Mouse (Mus musculus) neutrophil, adult 5-6 weeks (primary cell): ENCODE measurements at regions not wholly inside any gene's neighbourhood (a gene's known extent, or its start where the extent isn't known, plus 50 kb on each side); places are given as distances from the start of the nearest gene placed in this dataset.
"Not testable (repeated sequence)": the region's sequence is repeated elsewhere in the genome, so short reads cannot be mapped to it uniquely, and the experiment has no call there.

ENCODE experiments used
- ATAC-seq: fragments of 151-379, 151-347 bp; 2 replicates; pipeline ENCODE4 v1.8.0; 2017; ENCODE audit warnings: mild to moderate bottlenecking, moderate TSS enrichment; ENCODE audit not compliant: insufficient number of reproducible peaks, poor library complexity, low FRiP score, severe bottlenecking; ENCODE audit errors: extremely low read depth

DNA sequence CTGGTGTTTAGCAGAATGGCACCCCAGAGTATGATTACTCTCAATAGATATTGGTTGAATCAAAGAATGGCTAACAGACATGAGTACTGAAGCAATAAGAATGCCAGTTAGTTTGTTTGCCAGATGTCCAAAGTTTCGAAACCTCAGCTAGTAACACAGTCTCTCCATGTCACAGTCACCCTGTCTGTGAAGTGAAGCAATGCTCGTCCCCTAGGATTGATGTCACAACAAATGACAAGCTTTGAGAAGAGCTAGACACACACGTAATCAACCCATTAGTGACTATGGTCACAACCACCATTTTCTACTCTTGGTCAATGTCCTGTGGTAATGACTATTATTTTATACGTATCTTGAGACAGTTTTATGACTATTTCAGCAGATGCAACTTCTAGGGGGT, 69.3 kb upstream of the Tgm3 start:
- no peak for ATAC-seq

DNA sequence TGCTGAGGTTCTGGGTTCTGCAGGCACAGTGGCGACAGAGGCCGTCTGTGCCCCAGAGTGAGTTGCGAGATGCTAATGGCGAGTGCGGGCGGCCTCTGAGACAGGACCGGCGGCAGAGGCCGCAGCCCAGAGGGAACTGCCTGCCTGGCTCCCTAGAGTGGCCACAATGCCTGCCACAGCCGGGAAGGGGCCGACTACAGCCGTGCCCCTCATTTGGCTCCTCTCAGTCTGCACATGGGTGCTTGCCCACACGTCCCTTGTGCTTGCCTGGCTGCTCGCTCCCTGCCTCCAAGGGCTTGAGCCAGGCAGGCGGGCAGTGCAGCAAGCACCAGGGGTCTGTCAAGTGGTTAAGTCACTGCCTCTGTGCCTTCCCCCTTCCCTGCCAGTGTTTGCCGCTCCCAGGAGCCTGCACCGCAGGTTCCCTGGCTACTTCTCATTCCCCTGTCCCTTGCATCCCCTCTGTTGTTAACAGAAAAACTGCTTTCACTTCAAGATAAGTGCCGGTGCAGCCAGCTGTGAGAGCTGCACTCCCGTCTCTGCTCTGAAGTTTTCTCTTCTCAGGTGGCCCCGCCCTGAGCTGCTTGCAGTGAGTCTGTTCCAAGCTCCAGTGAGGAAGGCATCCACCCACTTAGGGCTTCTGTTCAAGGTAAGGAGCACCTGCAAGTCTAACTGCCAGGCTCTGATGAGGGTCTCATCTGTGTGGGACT, 64.1 kb upstream of the Tgm3 start:
- ATAC-seq: no peak

DNA sequence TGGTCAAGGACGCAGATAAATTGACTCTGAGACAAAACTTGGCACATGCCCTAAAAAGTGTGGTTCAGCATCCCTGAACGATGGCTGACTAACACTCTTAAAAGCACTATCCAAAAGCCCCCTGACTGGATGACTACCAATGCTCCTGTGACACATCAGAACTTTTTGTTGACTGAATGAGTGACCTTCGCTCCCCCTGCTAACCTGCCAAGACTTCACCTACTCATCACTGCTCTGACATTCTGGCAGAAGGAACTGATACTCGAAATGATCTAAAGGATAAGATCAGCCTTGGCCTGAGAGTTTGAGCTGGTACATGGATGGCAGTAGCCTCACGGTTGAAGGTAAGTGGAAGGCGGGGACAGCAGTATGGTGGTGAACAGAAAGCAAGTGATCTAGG, 62.4 kb upstream of the Tgm3 start:
- not testable (repeated sequence) for ATAC-seq

DNA sequence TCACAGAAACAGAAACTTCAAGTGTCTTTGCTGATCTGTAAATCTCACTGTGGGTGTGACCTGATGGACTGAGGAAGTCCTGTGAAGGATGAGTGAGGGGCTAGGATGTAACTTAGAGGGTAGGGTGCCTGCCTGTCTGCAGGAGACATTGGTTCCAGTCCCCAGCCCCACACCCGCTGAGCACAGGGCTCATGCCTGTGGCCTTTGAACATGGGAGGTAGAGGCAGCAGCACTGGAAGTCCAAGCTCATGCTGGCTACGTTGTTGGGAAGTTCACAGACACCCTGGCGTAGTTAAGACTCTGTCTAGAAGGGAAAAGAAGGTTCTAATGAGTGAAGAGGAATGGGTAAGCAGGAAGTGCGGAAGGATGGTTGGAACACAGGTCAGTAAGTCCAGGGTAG, 59.7 kb upstream of the Tgm3 start:
- ATAC-seq: no peak

DNA sequence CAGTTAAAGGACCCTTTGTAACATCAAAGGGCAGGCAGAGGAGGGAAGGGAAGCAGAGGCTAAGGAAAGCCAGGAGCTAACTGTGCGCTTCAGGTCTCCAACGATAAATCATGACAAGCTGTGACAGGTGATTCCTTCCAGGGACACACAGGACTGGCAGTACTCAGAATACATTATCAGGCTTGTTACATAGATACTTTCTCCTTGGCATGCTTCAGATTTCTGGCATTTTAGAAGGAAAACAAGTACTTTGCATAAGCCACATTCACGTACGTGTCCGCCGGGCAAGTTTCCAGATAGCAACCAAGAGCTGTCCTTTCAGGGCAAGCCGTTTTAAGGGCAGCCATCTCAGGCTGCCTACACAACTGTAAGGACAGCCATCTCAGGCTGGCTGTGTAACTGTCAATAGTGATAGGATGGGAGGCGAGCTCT, 56.9 kb upstream of the Tgm3 start:
- no peak for ATAC-seq

DNA sequence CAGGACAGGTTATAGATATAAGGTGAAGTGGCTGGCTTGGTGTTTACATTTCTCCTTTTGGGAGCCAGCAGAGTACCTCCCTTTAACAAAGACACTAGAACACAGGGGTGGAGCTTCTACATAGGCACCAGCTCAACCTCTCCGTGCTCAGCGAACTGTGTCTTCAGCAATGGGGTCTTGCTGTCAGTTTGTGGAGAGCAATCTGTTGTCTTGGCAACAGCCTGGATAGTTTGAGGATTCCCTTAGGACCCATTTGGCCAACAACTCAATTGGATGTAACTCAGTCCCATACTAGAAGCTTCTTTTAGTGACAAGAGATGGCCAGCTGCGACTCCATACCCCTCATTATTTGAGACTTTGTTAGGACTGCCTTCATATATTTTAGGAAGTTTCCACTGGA, 54.0 kb upstream of the Tgm3 start:
- ATAC-seq: no peak

DNA sequence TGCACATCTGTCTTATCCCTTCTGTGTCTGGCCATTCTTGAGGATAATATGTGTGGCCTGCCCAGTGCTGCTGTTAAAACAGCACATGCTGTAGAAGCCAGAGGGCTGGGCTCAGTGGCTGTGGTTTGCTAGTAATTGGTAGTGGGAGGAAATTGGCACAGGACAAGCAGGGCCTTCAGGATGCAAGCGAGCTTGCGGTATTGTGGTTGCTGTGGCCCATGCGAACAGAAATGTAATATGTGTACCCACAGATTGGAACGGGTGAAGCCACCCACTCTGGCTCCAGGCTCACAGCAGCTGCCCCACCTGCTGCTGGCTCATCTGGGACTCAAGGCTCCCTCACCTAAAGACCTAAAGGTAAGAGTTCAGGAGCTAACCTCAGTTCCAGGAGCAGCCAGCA, 51.8 kb upstream of the Tgm3 start:
- ATAC-seq: no peak

DNA sequence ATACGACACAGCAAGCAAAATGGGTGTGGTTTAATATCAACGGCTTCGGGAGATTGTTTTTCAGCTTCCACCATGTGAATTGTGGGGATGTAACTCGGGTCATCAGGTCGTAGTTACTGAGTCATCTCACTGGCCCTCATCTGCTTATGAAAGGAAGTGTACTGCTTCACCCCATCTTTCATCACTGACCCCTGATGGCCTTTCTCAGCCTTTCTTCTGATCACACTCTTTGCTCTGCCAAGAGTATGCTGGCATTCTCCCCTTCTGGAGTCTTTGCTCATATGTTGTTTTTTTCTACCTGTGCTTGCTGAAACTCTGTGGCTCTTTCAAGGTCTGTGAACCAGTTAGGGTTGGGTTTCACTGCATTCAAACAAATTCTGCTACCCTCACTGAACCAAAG, 50.6 kb upstream of the Tgm3 start:
- no peak for ATAC-seq
